Mouse (Mus musculus) gastrocnemius, postnatal 4 days (tissue): Measurements from ENCODE around the gene Col19a1. TPM values are rescaled to one million over a fixed set of nuclear protein-coding genes. Genes with fewer than 3 reads are reported as not detected.

ENCODE experiments used
- DNase-seq, 2 experiments: peaks; one replicate each; pipeline ENCODE4 v3.0.0; 2021 to 2022; ENCODE audit warnings: low spot score in 2 of 2, mixed read lengths in 2 of 2
- total RNA-seq, 2 experiments: library from RNA; stranded (reverse); gene quantifications; 2 replicates each; pipeline ENCODE4 v1.2.3; 2021

Gene Col19a1
- total RNA-seq, 2 experiments from 2014 or later, result 9.0 to 11.1 TPM

DNA sequence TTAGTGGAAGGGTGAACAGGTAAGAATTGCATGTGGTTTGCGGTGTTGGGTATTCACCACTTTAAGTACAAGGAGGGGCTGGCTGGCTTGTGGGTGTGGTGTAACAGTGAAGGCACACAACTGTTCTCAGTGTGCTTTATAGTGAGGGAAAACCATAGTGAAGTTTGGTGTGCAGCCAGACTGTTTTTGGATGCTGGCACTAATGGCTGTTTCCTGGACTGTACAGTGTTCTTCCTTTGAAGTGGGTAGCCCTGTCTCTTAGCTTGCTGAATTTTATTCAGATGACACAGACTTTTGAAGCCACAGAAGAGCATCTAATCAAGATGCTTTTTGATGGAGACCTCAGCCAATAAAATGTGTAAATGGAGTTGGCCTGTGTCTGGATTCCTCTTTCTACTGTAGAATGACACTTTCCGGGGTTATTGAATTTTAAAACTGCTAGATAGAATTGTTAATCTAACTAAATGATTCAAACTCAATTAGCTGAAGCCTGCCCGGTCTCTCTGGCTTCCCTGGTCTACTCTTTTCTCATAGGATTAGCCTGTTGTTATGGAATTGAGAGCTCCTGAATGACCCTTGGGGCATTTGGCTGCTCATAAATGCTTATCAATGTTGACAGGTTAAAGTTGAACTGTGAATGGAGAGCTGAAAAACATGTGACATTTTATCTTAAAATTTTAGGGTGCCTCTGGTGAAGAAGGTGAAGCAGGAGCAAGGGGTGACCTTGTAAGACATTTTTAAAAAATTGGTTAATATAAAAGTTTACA lies 355.6 kb downstream of the Col19a1 start:
- no peak for DNase-seq

DNA sequence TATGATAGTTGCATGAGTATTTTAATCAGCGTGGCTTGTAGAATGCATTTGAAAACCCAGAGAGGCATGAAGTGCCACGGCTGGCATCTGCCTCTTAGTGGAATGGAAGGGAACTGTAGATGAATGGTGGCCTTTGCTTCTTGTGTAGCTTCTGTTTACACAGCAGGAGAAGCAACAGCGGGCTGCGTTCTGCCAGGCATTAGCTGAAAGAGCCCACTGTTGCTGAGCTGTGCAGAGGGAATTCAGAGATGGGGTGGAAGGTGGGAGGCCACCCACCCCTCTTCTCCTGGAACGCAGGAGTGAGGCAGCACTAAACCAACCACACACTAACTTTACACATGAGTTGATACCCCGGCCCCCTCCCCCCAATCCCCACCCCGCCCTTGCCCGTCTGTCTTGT lies 356.8 kb downstream of the Col19a1 start:
- DNase-seq, result no peak

DNA sequence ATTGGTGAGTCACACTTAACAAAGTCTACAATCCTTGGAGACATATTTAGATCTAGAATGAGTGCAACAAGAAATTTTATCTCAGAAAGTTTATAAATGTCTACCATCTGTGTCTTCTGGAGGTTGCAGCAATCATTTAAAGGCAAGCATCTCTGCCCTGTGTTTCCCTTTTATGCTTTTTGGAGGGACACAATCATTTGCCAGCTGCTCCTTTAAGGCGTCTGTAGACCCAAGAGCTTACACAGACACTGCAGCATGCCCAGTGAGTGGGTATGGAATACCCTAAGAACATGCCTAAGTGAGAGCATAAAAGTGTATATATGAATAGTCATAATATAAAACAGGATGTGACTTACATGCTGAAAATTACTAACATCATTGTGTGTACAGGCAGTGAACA lies 357.7 kb downstream of the Col19a1 start:
- DNase-seq, result no peak

DNA sequence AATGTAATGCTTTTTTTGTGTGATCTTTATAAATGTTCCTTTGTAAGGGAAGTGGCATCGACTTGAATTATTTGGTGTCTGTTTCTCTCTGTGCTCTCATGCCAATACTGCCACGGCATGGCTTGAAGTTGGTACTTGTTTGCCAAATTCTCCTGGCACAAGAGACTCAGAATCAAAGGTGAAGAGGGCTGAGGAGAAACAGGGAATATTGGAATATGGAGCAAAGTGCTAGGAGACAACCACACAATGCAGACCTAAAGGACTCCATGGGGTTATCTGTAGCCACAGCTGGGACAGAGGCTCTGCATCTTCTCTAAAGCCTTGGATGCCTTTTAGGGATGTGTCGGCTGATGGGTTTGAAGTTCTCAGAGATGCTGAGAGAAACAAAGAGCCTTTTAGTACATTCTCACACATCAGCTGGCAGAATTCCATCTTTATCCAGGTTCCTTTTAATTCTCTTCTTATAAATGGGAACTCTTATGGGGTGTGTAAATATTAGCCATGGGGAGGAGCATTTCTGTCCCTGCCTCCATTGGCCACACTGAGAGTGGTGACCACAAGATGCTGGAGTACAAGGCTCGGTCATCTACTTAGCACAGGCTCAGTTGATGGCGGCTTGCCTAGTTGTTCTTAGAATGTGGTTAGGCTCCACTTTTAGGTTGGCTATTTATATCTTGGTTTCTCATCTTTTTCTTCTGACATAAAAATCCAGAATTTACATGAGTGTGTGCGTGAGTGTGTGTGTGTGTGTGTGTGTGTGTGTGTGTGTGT lies 360.1 kb downstream of the Col19a1 start:
- DNase-seq, result no peak

DNA sequence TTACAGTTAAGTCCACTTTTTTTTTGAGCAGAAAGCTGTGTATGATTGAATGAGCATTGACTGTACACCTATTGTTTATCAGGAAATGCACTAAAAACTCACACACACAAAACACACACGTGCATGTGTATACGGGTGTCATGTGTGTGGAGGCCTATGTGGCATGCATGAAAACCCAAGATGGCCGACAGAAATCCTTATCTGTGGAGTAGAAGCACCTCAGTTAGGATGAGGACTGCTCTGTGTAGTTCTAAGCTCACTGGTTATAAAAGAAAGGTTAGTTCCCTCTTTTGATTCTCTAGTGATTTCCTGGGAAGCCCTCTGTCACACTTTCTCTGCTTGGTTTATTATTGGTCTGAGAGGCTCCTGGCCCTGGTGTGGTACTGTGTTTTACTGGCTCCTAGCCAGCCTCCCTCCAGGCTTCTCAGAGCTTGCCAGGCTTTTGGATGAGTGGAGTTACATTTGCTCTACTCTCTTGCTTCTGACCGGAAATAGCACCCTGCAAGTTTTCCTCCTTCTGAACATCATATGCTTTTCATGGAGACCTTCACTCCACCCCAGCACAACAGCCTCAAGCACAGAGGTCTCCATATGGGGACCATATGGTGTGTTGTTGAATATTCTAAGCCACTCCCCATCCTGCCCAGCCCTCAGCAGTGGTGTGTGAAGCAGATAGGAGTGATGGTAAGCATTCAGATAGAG lies 361.3 kb downstream of the Col19a1 start:
- no peak for DNase-seq

DNA sequence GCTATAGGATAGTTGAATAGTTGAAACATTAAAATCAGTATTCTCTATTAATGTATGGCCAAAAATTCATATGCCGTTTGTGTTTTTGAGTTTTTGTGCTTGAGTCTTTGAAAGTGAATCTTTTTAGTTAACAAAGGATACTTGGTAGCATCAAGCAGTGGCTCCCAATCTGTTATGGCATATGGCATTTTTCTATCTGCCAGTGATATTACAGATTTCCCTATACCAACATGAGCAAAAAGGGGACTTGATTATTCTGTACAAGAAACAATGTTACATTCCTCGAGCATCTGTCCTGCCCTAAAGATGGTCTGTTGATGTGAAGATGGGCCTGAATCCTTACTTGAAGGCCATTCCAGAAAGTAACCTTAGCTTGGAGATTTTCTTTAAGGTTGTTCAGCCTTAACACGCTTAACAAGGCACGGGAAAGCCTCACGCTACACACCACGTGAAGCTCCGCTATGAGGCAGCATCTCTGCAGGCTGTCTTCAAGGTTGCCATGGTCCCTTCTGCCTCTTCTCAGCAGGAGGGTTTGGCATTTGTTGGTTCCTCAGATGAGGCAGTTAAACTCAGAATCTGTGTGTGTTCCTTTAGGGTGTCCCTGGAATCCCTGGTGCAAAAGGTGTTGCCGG lies 364.2 kb downstream of the Col19a1 start:
- no peak for DNase-seq

DNA sequence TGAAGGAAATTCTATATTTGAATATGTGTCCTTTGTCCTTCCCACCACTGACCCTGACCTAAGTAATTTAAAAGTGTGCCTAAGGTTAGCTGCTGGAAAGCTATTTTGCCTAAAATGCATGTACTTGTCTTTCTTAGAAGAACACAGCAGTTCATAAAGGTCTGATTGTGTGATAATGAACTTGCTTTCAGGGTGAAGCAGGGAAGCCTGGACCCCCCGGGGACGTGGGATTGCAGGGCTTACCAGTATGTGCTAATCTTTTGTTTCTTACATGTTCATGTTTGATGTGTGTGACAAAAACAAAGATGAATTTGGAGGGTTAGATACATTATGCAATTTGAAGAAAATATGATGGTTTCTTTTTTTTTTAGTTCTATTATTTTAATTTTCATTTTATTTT lies 365.0 kb downstream of the Col19a1 start:
- no peak for DNase-seq

DNA sequence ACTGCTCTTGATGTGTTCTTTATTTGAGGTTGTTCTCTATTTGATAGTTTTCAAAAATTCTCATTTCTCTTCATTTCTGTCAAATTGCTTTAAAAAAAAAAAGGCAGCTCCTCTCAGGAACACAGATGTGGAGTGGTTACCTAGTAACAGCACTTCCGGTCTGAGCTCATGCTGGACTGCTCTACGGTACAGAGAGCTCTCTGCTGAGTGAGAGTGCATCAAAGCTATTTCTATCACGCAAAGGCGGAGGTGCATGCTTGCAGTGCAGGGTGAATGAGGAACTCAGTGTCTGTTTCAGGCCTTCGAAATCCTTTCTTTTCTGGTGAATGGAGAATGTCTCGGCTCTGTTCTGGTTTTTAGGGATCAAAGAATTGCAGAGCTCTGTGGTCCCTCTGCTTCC lies 368.2 kb downstream of the Col19a1 start:
- DNase-seq, result no peak

Other genes starting within 250 kb of the Col19a1 start
- gene Lmbrd1, start 91.2 kb upstream of the Col19a1 start, total RNA-seq, result 10 to 100 TPM; 25.3 to 27.6 TPM